Mouse (Mus musculus): ENCODE measurements around the gene Prickle2. TPM values are rescaled to one million over a fixed set of nuclear protein-coding genes. Genes with fewer than 3 reads are reported as not detected.

Gene Prickle2
- polyA plus RNA-seq, 1 experiment from 2014 or later, result 5.0 TPM

DNA sequence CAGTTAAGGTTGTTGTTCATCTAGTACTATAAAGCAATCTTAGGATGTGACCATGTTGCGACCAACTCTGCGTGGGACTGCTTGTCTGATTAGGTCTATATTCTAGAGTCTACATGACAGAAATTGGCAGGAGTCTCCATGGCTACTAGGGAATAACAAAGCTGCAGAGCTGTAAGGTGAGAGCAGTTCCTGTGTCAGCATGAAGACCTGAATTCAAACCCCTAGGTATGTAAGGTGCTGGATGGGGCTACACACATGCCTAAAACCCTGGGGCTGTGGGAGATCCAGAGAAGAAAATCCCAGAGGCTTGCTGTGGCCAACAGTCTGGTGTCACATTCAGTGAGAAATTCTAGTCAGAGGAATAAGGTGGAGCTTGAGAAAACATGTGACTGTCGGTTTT, 78.2 kb downstream of the Prickle2 start:
- H3K4me3 ChIP-seq (ENCODE audit: low read depth, low read length), result no peak overlapping the region
- no peak overlapping the region for H3K9ac ChIP-seq (ENCODE audit: low read length)
- ATAC-seq (ENCODE audit: insufficient number of reproducible peaks, low FRiP score, low TSS enrichment, low read depth) (no peak), DNase-seq (ENCODE audit: low spot score) (no peak)
- no peak overlapping the region for H3K27ac ChIP-seq (replicated peaks; ENCODE audit: low read depth, low read length)
- H3K4me2 ChIP-seq (ENCODE audit: low read depth, severe bottlenecking), result no peak overlapping the region
- no peaks in the 10 kb centered on the region for H3K9me3 ChIP-seq (ENCODE audit: control insufficient read depth, low read length)
- no peaks in the 10 kb centered on the region for H3K4me1 ChIP-seq (ENCODE audit: control insufficient read depth, insufficient read depth, low read length)
- H3K27me3 ChIP-seq (ENCODE audit: control insufficient read depth, insufficient read depth, low read length), result no peaks in the 10 kb centered on the region
- WGBS, result 90% methylated on average over 3 of the region's 3 CpGs
- H3K36me3 ChIP-seq (ENCODE audit: control insufficient read depth, insufficient read depth, low read length), result no peaks in the 10 kb centered on the region

DNA sequence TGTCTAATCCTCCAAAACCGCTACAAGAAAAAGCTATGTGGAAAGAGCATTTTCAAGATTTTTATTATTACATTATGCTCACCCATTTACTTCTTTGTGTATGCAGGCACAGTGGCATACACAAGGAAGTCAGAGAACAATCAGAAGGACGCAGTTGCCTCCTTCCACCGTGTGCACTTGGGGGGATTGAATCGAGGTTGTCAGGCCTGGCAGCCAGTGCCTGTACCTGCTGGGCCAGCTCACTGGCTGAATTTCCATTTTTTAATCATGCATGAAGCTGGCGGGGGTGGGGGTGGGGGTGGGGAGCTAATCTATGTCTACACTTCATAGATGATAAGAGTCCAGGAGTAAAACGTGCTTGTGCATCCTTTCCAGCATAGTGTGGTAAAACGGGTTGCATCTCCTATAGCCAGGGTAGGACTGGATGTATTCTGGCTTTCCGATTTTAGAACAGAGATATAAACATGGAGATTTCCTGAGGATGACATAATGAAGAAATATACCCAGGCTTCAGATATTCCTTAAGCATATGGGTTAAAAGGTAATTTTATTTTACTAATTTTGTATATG, 78.8 kb downstream of the Prickle2 start:
- 82% methylated on average over 8 of the region's 8 CpGs for WGBS
- Histone ChIP-seq H3K27ac (replicated peaks; ENCODE audit: low read depth, low read length) (no peak overlapping the region), H3K4me2 (ENCODE audit: low read depth, severe bottlenecking) (no peak overlapping the region)

DNA sequence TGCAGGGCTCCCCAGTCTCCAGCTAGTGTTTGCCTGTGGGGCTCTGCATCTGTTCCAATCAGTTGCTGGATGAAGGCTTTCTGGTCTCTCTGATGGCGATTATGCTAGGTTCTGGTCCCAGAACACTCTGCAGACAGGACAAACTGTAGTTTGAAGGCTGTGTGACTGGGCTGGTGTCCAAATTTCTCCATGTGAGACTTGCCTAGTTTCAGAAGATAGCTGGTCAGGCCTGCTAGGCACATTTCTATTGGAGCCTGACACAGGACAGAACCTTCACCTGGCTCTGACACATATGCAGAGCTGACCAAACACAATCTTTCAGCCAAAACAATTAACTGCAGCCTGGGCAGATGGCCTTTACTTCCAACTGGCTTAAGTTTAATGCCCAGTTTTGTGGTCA, 80.0 kb downstream of the Prickle2 start:
- WGBS, result 82% methylated on average over 1 of the region's 1 CpGs
- no peak overlapping the region for H3K4me2 ChIP-seq (ENCODE audit: low read depth, severe bottlenecking)

More for the DNA sequence above, 78.8 kb downstream of the Prickle2 start:
- Histone ChIP-seq H3K36me3 (ENCODE audit: control insufficient read depth, insufficient read depth, low read length) (no peaks in the 10 kb centered on the region), H3K27me3 (ENCODE audit: control insufficient read depth, insufficient read depth, low read length) (no peaks in the 10 kb centered on the region), H3K9ac (ENCODE audit: low read length) (no peak overlapping the region), H3K9me3 (ENCODE audit: control insufficient read depth, low read length) (no peaks in the 10 kb centered on the region), H3K4me3 (ENCODE audit: low read depth, low read length) (no peak overlapping the region), H3K4me1 (ENCODE audit: control insufficient read depth, insufficient read depth, low read length) (no peaks in the 10 kb centered on the region)
- DNase-seq (ENCODE audit: low spot score) (no peak), ATAC-seq (ENCODE audit: insufficient number of reproducible peaks, low FRiP score, low TSS enrichment, low read depth) (no peak)

DNA sequence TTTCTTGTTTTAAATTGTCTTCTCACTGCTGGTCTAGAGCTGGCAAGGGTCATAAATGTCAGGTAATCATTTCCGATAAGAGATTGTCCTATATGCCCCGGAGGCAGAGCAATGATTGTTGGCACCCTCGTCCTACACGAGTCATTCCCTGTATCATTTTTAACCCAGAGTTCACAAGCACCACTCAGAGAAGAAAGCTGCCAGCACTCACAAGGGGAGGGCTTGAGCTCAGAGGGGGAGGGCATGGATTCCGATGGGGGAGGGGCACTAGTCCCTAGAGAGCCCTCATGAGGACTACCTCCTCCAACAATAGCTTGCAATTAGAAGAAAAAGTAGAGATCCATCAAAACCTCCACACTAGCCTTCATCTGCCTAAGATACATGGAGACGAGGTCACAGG, 81.6 kb downstream of the Prickle2 start:
- H3K9me3 ChIP-seq (ENCODE audit: control insufficient read depth, low read length), result no peaks in the 10 kb centered on the region
- H3K9ac ChIP-seq (ENCODE audit: low read length), result no peak overlapping the region
- H3K36me3 ChIP-seq (ENCODE audit: control insufficient read depth, insufficient read depth, low read length), result no peaks in the 10 kb centered on the region
- no peaks in the 10 kb centered on the region for H3K27me3 ChIP-seq (ENCODE audit: control insufficient read depth, insufficient read depth, low read length)
- DNase-seq (ENCODE audit: low spot score) (no peak), ATAC-seq (ENCODE audit: insufficient number of reproducible peaks, low FRiP score, low TSS enrichment, low read depth) (no peak)
- 69% methylated on average over 6 of the region's 6 CpGs for WGBS
- no peak overlapping the region for H3K27ac ChIP-seq (replicated peaks; ENCODE audit: low read depth, low read length)
- no peaks in the 10 kb centered on the region for H3K4me1 ChIP-seq (ENCODE audit: control insufficient read depth, insufficient read depth, low read length)
- H3K4me2 ChIP-seq (ENCODE audit: low read depth, severe bottlenecking), result no peak overlapping the region
- H3K4me3 ChIP-seq (ENCODE audit: low read depth, low read length), result no peak overlapping the region

More for the DNA sequence above, 80.0 kb downstream of the Prickle2 start:
- Histone ChIP-seq H3K9ac (ENCODE audit: low read length) (no peak overlapping the region), H3K4me3 (ENCODE audit: low read depth, low read length) (no peak overlapping the region), H3K36me3 (ENCODE audit: control insufficient read depth, insufficient read depth, low read length) (no peaks in the 10 kb centered on the region), H3K9me3 (ENCODE audit: control insufficient read depth, low read length) (no peaks in the 10 kb centered on the region), H3K27me3 (ENCODE audit: control insufficient read depth, insufficient read depth, low read length) (no peaks in the 10 kb centered on the region), H3K4me1 (ENCODE audit: control insufficient read depth, insufficient read depth, low read length) (no peaks in the 10 kb centered on the region), H3K27ac (replicated peaks; ENCODE audit: low read depth, low read length) (no peak overlapping the region)
- no peak for DNase-seq (ENCODE audit: low spot score)
- ATAC-seq (ENCODE audit: insufficient number of reproducible peaks, low FRiP score, low TSS enrichment, low read depth), result no peak

DNA sequence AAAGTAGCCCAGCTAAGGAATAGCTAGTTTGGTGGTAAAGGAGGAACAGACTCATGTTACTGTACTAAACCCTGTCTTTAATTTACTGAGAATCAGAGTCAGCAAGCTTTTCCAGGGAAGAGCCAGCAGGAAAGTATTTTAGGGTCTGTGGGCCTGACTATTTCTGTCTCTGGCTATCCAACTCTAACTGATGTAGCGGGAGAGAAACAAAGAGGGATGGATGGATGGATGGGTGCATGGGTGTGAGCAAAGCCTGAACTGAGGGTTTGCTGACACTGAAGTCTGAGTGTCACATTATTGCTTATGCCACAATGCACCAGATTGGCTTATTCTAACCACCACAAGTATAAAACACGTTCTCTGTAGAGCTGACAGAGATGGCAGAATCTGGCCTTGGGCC, 88.8 kb downstream of the Prickle2 start:
- Histone ChIP-seq H3K9ac (ENCODE audit: low read length) (no peak overlapping the region), H3K4me2 (ENCODE audit: low read depth, severe bottlenecking) (no peak overlapping the region), H3K27ac (replicated peaks; ENCODE audit: low read depth, low read length) (no peak overlapping the region), H3K9me3 (ENCODE audit: control insufficient read depth, low read length) (no peaks in the 10 kb centered on the region), H3K36me3 (ENCODE audit: control insufficient read depth, insufficient read depth, low read length) (no peaks in the 10 kb centered on the region), H3K4me1 (ENCODE audit: control insufficient read depth, insufficient read depth, low read length) (no peaks in the 10 kb centered on the region), H3K27me3 (ENCODE audit: control insufficient read depth, insufficient read depth, low read length) (no peaks in the 10 kb centered on the region), H3K4me3 (ENCODE audit: low read depth, low read length) (no peak overlapping the region)
- WGBS, result 78% methylated on average over 2 of the region's 2 CpGs
- ATAC-seq (ENCODE audit: insufficient number of reproducible peaks, low FRiP score, low TSS enrichment, low read depth) (no peak), DNase-seq (ENCODE audit: low spot score) (no peak)

DNA sequence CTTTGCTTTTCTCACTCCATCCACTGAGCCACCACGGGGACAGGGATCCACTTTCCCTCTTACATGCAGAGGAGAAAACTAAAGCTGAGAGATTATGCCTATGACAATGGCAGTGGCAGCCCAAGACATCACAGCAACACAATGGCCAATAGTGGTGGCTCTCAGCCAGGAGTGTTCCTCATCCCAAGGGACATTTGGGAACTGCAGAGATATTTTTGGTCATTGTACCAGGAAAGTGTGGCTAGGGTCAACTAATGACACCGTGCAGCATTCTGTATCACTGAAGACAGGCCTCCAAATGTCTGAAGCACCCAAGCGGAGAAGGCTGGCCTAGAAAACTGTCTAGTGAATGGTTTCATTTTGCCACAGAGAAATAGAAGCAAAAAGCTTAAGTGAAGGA, 91.2 kb downstream of the Prickle2 start:
- no peaks in the 10 kb centered on the region for H3K27me3 ChIP-seq (ENCODE audit: control insufficient read depth, insufficient read depth, low read length)
- no peaks in the 10 kb centered on the region for H3K9me3 ChIP-seq (ENCODE audit: control insufficient read depth, low read length)
- no peak overlapping the region for H3K27ac ChIP-seq (replicated peaks; ENCODE audit: low read depth, low read length)
- H3K4me1 ChIP-seq (ENCODE audit: control insufficient read depth, insufficient read depth, low read length), result no peaks in the 10 kb centered on the region
- H3K36me3 ChIP-seq (ENCODE audit: control insufficient read depth, insufficient read depth, low read length), result no peaks in the 10 kb centered on the region
- no peak for ATAC-seq (ENCODE audit: insufficient number of reproducible peaks, low FRiP score, low TSS enrichment, low read depth)
- no peak overlapping the region for H3K4me3 ChIP-seq (ENCODE audit: low read depth, low read length)
- no peak for DNase-seq (ENCODE audit: low spot score)
- 94% methylated on average over 3 of the region's 3 CpGs for WGBS
- no peak overlapping the region for H3K4me2 ChIP-seq (ENCODE audit: low read depth, severe bottlenecking)
- H3K9ac ChIP-seq (ENCODE audit: low read length), result no peak overlapping the region

DNA sequence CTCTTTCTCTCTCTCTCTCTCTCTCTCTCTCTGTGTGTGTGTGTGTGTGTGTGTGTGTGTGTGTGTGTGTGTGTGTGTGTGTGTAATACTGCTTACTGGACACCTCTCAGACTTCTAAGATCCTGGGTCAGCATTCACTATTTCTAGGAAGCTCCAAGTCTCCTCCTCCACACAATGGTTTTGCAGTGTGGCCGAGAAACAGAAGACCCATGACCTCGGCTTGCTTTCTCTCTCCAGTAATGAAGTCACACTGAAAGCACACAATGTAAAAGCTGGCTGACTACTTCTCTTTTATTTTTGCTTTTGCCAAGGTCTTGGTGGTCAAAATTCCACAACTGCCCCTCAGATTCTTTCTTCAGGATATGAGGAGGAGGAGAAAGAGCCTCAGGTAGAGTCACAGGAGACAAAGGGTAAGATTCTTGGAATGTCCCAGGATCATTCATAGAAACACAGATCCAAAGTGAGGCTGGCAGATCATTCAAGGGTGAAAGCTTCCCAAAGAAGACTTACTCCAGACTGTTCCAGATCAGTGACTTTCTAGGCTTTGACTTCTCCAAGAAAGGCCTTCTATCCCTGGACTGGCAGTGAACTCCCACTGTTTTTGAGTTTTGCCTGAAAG, 93.7 kb downstream of the Prickle2 start:
- Histone ChIP-seq H3K9ac (ENCODE audit: low read length) (no peak overlapping the region), H3K4me2 (ENCODE audit: low read depth, severe bottlenecking) (no peak overlapping the region), H3K9me3 (ENCODE audit: control insufficient read depth, low read length) (no peaks in the 10 kb centered on the region), H3K27ac (replicated peaks; ENCODE audit: low read depth, low read length) (no peak overlapping the region), H3K36me3 (ENCODE audit: control insufficient read depth, insufficient read depth, low read length) (no peaks in the 10 kb centered on the region), H3K27me3 (ENCODE audit: control insufficient read depth, insufficient read depth, low read length) (no peaks in the 10 kb centered on the region), H3K4me1 (ENCODE audit: control insufficient read depth, insufficient read depth, low read length) (peaks cover 7% of the 10 kb centered on the region; the same call in 1 of the 2 replicates), H3K4me3 (ENCODE audit: low read depth, low read length) (no peak overlapping the region)
- DNase-seq (ENCODE audit: low spot score) (no peak), ATAC-seq (ENCODE audit: insufficient number of reproducible peaks, low FRiP score, low TSS enrichment, low read depth) (no peak)
- WGBS, result 69% methylated on average over 2 of the region's 2 CpGs

DNA sequence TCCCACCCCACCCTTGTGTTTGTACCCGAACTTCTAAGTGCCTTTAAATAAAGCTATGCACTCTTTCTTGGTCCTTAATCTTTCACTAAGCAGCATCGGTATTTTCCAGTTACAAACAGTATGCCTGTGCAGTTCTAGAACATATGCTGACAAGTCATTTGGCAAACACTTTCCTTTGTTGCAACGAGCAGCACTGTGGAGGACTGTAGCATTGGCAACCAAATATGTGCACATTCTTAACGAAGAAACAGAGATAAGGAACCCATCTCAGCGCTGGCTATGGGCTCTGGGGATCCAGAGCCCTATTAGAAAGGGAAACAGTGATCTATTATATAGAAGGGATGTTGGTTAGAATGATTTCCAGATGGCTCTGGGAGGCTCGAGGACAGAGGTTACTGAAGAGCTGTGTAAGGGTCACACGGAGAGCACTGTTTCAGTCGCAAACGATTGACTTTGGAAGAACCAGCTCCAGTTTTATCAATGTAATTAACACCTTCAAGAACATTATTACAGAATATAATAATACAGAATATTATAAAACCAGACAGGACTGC, 96.2 kb downstream of the Prickle2 start:
- DNase-seq (ENCODE audit: low spot score) (no peak), ATAC-seq (ENCODE audit: insufficient number of reproducible peaks, low FRiP score, low TSS enrichment, low read depth) (no peak)
- Histone ChIP-seq H3K4me3 (ENCODE audit: low read depth, low read length) (no peak overlapping the region), H3K4me2 (ENCODE audit: low read depth, severe bottlenecking) (no peak overlapping the region), H3K9me3 (ENCODE audit: control insufficient read depth, low read length) (no peaks in the 10 kb centered on the region), H3K36me3 (ENCODE audit: control insufficient read depth, insufficient read depth, low read length) (no peaks in the 10 kb centered on the region), H3K27ac (replicated peaks; ENCODE audit: low read depth, low read length) (no peak overlapping the region), H3K9ac (ENCODE audit: low read length) (no peak overlapping the region), H3K4me1 (ENCODE audit: control insufficient read depth, insufficient read depth, low read length) (peaks cover 11% of the 10 kb centered on the region), H3K27me3 (ENCODE audit: control insufficient read depth, insufficient read depth, low read length) (no peaks in the 10 kb centered on the region)
- 30% methylated on average over 9 of the region's 9 CpGs for WGBS
